Mouse (Mus musculus): Measurements from ENCODE around the gene Olfr322.

GRCm38 (mm10) chr11:58709086-58709485 is 50.5 kb downstream of the Olfr322 start:
- TF ChIP-seq CTCF (IDR thresholded peaks at IDR 0.05) (no peak), EP300 (IDR thresholded peaks at IDR 0.05) (no peak)

Data from lung, postnatal 0 days (tissue).